Mouse (Mus musculus): ENCODE results near the gene Klf16. TPM values are rescaled to one million over a fixed set of nuclear protein-coding genes. Genes with fewer than 3 reads are reported as not detected.

Klf16 gene
- polyA plus RNA-seq, 1 experiment = 31.0 TPM

DNA sequence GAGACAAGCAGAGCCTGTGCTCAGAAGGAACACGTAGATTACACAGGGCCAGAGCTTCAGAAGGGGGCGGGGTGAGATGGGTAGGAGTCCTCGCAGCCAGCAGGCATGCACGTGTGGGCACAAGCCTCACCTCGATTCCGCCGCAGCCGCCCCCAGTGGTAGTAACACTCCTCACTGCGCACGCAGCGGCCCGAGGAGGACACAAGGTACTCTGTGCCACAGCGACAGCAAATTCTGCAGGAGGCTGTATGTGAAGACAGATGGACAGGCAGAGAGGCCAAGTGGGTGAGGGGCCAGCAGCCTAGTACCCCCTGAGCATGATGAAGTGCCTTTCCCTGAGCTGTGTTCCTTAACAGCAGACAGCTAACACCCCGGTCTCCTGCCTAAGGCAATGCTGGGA is 33.2 kb downstream of the Klf16 start:
- TF ChIP-seq POLR2A (IDR thresholded peaks at IDR 0.05; ENCODE audit: control insufficient read depth, extremely low read depth, insufficient read depth, low read length, poor library complexity) (no peak), CTCF (IDR thresholded peaks at IDR 0.05; ENCODE audit: borderline replicate concordance, control insufficient read depth, extremely low read depth, insufficient read depth, low read length, poor library complexity) (no peak)
- no peak for DNase-seq
- Histone ChIP-seq H3K27me3 (ENCODE audit: control insufficient read depth, insufficient read depth, low read length) (no peaks in the 10 kb centered on the region), H3K27ac (ENCODE audit: control insufficient read depth, insufficient read depth, low read length) (no peak overlapping the region), H3K4me3 (ENCODE audit: control insufficient read depth, insufficient read depth, low read length) (no peak overlapping the region), H3K36me3 (ENCODE audit: control insufficient read depth, insufficient read depth, low read length) (peaks cover 53% of the 10 kb centered on the region), H3K4me1 (replicated peaks; ENCODE audit: control insufficient read depth, insufficient read depth, low read length) (peaks cover 10% of the 10 kb centered on the region)
- WGBS = 79% methylated on average over 14 of the region's 14 CpGs

DNA sequence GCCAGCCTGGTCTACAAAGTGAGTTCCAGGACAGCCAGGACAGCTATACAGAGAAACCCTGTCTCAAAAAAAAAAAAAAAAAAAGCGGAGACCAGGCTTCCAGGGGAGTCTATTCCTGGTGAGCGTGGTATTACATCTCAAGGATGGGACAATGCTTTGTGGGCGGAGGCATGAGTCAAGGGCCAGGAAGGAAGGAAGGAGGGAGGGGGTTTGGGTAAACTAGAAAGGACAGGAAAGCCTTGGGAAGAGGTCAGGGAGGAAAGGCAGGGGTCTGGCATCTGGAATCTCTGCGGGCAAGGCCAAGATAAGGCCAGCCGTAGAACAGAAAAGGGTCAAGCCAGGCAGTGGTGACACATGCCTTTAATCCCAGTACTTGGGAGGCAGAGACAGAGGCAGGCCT is 37.6 kb downstream of the Klf16 start:
- no peak overlapping the region for H3K27ac ChIP-seq (ENCODE audit: control insufficient read depth, insufficient read depth, low read length)
- H3K4me1 ChIP-seq (replicated peaks; ENCODE audit: control insufficient read depth, insufficient read depth, low read length) = peaks cover 8% of the 10 kb centered on the region
- no peak overlapping the region for H3K4me3 ChIP-seq (ENCODE audit: control insufficient read depth, insufficient read depth, low read length)
- H3K36me3 ChIP-seq (ENCODE audit: control insufficient read depth, insufficient read depth, low read length) = peaks cover 25% of the 10 kb centered on the region
- no peak for DNase-seq
- H3K27me3 ChIP-seq (ENCODE audit: control insufficient read depth, insufficient read depth, low read length) = no peaks in the 10 kb centered on the region
- TF ChIP-seq CTCF (IDR thresholded peaks at IDR 0.05; ENCODE audit: borderline replicate concordance, control insufficient read depth, extremely low read depth, insufficient read depth, low read length, poor library complexity) (no peak), POLR2A (IDR thresholded peaks at IDR 0.05; ENCODE audit: control insufficient read depth, extremely low read depth, insufficient read depth, low read length, poor library complexity) (no peak)
- 63% methylated on average over 5 of the region's 5 CpGs for WGBS

DNA sequence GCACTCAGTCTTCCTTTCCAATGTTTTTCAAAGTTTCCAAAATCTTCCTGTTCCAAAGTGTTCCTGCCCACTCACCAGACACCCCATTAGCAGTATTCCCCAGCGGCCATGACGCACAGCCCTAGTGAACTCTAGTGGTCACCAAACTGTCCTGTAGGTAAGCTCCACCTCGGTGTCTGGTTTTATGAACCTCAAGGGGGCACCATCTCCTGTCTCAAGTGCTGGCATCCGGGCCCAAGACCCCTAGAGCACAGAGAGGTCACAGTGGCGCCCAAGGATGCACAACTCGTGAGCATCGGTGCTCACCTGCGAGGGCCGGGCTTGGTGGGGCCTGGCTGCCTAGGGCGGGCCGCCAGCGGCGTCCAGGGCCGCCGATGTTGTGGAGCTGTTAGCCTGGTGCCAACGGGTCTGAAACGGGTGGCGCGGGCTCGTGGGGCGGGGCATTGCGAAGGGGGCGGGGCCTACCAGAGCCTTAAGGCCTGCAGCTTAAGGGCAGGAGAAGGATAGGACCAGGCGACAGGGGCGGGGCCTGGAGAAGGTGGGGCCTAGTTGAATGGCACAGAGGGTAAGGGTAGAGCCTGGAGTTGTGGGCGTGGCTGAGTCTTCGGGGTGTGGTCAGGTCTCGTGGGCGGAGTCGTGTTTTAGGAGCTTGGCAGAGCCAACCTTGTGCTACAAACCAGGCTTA is 38.3 kb downstream of the Klf16 start, which contains the start of gene Atp8b3:
Gene Atp8b3, minus strand, starts transcription at position 415 of the 685 bp plus-strand sequence.
- H3K27me3 ChIP-seq (ENCODE audit: control insufficient read depth, insufficient read depth, low read length) = no peaks in the 10 kb centered on the region
- WGBS = 3% methylated on average over 30 of the region's 30 CpGs
- H3K36me3 ChIP-seq (ENCODE audit: control insufficient read depth, insufficient read depth, low read length) = peaks cover 19% of the 10 kb centered on the region
- no peak for TF ChIP-seq POLR2A (IDR thresholded peaks at IDR 0.05; ENCODE audit: control insufficient read depth, extremely low read depth, insufficient read depth, low read length, poor library complexity)
- H3K27ac ChIP-seq (ENCODE audit: control insufficient read depth, insufficient read depth, low read length) = no peak within 1 kb of the TSS
- H3K4me3 ChIP-seq (ENCODE audit: control insufficient read depth, insufficient read depth, low read length) = peak within 1 kb of the TSS; percentile 33
- DNase-seq = peak; percentile 76
- H3K4me1 ChIP-seq (replicated peaks; ENCODE audit: control insufficient read depth, insufficient read depth, low read length) = peaks cover 8% of the 10 kb centered on the region

DNA sequence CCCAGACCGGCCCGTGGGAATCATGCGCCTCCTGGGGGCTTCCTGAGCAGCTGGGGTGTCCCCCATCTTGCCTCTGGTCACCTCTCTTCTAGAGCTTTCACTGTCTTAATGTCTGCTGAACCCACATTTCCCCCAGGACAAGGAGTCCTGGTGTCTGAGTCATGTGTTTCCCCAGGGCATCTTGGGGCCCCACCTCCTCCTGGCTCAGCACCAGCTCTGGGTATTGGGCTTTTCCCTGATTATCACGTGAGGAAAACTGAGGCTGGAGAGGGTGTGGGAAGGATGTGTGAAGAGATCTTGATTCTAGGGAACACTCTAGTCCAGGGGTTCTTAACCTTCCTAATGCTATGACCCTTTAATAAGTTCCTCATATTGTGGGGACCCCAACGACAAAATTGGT is 38.9 kb downstream of the Klf16 start:
- Histone ChIP-seq H3K4me1 (replicated peaks; ENCODE audit: control insufficient read depth, insufficient read depth, low read length) (peaks cover 8% of the 10 kb centered on the region), H3K27ac (ENCODE audit: control insufficient read depth, insufficient read depth, low read length) (no peak overlapping the region), H3K27me3 (ENCODE audit: control insufficient read depth, insufficient read depth, low read length) (no peaks in the 10 kb centered on the region), H3K4me3 (ENCODE audit: control insufficient read depth, insufficient read depth, low read length) (no peak overlapping the region), H3K36me3 (ENCODE audit: control insufficient read depth, insufficient read depth, low read length) (peaks cover 12% of the 10 kb centered on the region)
- TF ChIP-seq POLR2A (IDR thresholded peaks at IDR 0.05; ENCODE audit: control insufficient read depth, extremely low read depth, insufficient read depth, low read length, poor library complexity) (no peak), CTCF (IDR thresholded peaks at IDR 0.05; ENCODE audit: borderline replicate concordance, control insufficient read depth, extremely low read depth, insufficient read depth, low read length, poor library complexity) (no peak)
- WGBS = 54% methylated on average over 5 of the region's 5 CpGs
- no peak for DNase-seq

DNA sequence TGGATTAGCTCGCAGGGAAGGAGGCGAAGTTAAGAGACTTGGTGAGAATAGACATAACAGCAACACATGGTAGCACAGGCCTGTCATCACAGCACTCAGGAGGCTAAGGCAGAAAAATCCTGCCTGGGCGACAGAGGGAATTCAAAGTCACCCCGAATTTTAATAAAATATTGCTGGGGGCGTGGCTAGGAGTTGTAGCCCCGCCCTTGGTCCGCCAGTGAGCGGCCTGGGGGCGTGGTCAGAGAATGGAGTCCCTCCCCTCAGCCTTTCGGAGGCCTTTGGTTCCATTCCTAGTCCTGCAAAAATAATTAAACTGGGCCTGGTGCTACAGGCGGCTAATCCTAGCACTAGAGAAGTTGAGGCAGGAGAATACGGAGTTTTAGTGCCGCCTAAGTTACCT is 41.4 kb downstream of the Klf16 start:
- Histone ChIP-seq H3K4me3 (ENCODE audit: control insufficient read depth, insufficient read depth, low read length) (no peak overlapping the region), H3K36me3 (ENCODE audit: control insufficient read depth, insufficient read depth, low read length) (no peaks in the 10 kb centered on the region), H3K27me3 (ENCODE audit: control insufficient read depth, insufficient read depth, low read length) (no peaks in the 10 kb centered on the region), H3K4me1 (replicated peaks; ENCODE audit: control insufficient read depth, insufficient read depth, low read length) (peaks cover 8% of the 10 kb centered on the region), H3K27ac (ENCODE audit: control insufficient read depth, insufficient read depth, low read length) (no peak overlapping the region)
- TF ChIP-seq POLR2A (IDR thresholded peaks at IDR 0.05; ENCODE audit: control insufficient read depth, extremely low read depth, insufficient read depth, low read length, poor library complexity) = no peak
- no peak for TF ChIP-seq CTCF (IDR thresholded peaks at IDR 0.05; ENCODE audit: borderline replicate concordance, control insufficient read depth, extremely low read depth, insufficient read depth, low read length, poor library complexity)
- WGBS = 48% methylated on average over 13 of the region's 13 CpGs
- no peak for DNase-seq

- no peak overlapping the region for H3K4me3 ChIP-seq (ENCODE audit: control insufficient read depth, insufficient read depth, low read length)
- H3K4me1 ChIP-seq (replicated peaks; ENCODE audit: control insufficient read depth, insufficient read depth, low read length) = peaks cover 8% of the 10 kb centered on the region
- WGBS = 10% methylated on average over 14 of the region's 14 CpGs
- DNase-seq = no peak
- no peak for TF ChIP-seq POLR2A (IDR thresholded peaks at IDR 0.05; ENCODE audit: control insufficient read depth, extremely low read depth, insufficient read depth, low read length, poor library complexity)
- TF ChIP-seq CTCF (IDR thresholded peaks at IDR 0.05; ENCODE audit: borderline replicate concordance, control insufficient read depth, extremely low read depth, insufficient read depth, low read length, poor library complexity) = no peak
- no peak overlapping the region for H3K27ac ChIP-seq (ENCODE audit: control insufficient read depth, insufficient read depth, low read length)
- no peaks in the 10 kb centered on the region for H3K27me3 ChIP-seq (ENCODE audit: control insufficient read depth, insufficient read depth, low read length)
- H3K36me3 ChIP-seq (ENCODE audit: control insufficient read depth, insufficient read depth, low read length) = no peaks in the 10 kb centered on the region
These were observed 42.0 kb downstream of the Klf16 start for GRCm38 (mm10) chr10:80535071-80535470.

DNA sequence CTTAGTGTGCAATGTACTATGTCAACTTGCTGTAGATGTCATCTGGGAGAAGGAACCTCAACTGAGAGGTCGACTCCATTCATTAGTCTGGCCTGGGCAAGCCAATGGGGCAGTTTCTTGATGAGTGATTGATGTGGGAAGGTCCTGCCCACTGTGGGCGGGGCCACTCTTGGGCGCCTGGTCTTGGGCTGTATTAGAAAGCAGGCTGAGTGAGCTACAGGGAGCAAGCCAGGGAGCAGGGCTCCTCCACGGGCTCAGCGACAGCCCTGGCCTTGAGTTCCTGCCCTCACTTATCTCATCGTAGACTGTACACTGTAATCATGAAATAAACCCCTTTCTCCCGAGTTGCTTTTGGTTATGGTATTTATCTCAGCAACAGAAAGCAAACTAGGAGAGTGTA is 43.4 kb downstream of the Klf16 start:
- TF ChIP-seq POLR2A (IDR thresholded peaks at IDR 0.05; ENCODE audit: control insufficient read depth, extremely low read depth, insufficient read depth, low read length, poor library complexity) (no peak), CTCF (IDR thresholded peaks at IDR 0.05; ENCODE audit: borderline replicate concordance, control insufficient read depth, extremely low read depth, insufficient read depth, low read length, poor library complexity) (no peak)
- no peak for DNase-seq
- Histone ChIP-seq H3K36me3 (ENCODE audit: control insufficient read depth, insufficient read depth, low read length) (no peaks in the 10 kb centered on the region), H3K4me3 (ENCODE audit: control insufficient read depth, insufficient read depth, low read length) (no peak overlapping the region), H3K27me3 (ENCODE audit: control insufficient read depth, insufficient read depth, low read length) (no peaks in the 10 kb centered on the region), H3K27ac (ENCODE audit: control insufficient read depth, insufficient read depth, low read length) (no peak overlapping the region), H3K4me1 (replicated peaks; ENCODE audit: control insufficient read depth, insufficient read depth, low read length) (no peaks in the 10 kb centered on the region; the same call in 1 of the 2 replicates)
- WGBS = 41% methylated on average over 7 of the region's 7 CpGs

Measured in thymus, adult 2 months (tissue).